Mouse (Mus musculus) cerebellum, adult 9-11 months (tissue): ENCODE results near the gene Nme8.

Experiments used
- DNase-seq: peaks from one replicate; pipeline ENCODE4 v3.0.0; 2022

Gene Nme8

GRCm38 (mm10) chr13:19640203-19640851 is 57.3 kb downstream of the Nme8 start:
- DNase-seq, result no peak

DNA sequence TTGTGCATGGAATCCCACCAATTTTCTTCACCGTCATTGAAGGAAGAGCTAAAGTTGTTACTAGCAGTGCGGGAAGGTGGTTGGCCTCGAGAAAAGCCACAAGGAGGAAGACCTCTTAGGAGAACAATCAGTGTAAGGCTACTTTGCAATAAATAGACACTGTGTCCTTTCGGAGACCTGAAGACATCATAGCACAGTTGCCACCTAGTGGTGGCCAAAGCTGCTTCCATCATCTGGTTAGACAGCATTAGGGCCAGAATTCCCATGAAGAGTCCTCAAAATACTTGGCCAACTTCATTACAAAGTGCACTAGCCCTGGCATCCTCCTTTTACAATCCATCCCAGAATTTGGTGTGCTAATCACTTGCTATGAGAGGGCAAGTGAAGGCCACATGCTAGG is 61.5 kb downstream of the Nme8 start:
- no peak for DNase-seq

- DNase-seq, result no peak
These were observed 66.6 kb downstream of the Nme8 start for GRCm38 (mm10) chr13:19630768-19631709.

GRCm38 (mm10) chr13:19626473-19626872 is 71.1 kb downstream of the Nme8 start:
- no peak for DNase-seq

DNA sequence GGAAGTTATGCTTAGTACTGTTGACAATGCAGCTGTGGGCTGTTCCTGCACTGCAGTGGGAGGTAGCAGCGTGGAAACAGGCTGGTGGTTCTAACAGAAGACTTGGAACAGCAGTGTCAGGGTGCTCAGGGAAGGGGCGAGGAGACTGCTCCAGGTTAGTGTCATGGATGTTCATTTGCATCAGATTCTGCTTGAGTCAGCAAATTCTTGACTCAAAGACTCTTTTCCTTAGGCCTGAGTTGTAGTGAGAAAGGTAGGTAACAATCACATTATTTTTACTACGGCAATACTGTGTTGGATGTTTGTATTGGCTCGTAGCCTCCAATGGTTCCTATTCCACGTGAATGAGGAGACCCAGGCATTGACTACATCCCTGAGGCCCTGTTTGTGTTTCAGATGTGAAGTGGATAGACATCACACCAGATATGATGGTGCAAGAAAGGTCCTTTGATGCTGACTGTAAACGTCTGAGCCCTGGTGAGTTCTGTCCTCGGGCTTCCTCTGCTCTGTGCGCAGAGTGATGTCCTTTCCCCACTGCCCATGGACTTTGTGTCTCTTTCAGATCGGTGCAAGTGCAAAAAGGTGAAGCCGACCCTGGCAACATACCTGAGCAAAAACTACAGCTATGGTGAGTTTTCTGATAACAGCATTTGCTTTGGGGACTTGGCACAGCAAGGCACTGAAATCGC is 72.8 kb downstream of the Nme8 start:
- DNase-seq, result no peak

- peak; percentile 28 for DNase-seq
These were observed 74.2 kb downstream of the Nme8 start for GRCm38 (mm10) chr13:19623228-19623905.

DNA sequence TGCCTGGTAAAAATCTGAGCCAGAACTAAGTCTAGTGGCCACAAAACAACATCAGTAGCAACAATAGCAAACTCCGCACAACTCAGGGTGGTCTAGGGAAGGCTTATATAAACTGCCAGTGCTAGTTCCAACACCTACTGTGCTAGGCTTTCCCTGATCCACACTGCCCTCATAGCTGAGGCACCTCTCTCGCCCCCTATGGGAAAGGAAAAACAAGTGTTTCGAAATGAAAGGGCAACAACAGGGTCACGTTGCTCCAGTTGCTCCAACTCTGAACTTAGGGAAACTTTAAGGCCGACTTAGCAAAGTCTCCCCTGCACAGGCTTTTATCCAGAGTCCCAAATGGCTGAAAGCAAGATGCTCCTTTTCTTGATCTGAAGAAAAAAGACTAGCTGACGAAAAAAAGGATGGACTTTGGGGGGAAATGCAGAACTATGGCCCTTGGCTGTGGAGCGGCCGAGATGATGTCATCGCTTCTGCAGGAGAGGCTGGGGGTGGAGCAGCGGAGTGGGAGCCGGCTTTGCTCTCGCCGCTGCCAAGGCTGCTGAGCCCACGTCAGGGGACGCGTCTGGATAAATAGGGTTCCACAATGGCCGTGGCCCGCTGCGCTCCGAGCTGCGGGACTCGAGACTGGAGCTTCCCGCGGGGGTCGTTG is 74.9 kb downstream of the Nme8 start, which contains the start of gene Sfrp4:
TSS of gene Sfrp4 (plus strand) at position 532 of the 655 bp plus-strand sequence.
- DNase-seq, result peak; percentile 57

DNA sequence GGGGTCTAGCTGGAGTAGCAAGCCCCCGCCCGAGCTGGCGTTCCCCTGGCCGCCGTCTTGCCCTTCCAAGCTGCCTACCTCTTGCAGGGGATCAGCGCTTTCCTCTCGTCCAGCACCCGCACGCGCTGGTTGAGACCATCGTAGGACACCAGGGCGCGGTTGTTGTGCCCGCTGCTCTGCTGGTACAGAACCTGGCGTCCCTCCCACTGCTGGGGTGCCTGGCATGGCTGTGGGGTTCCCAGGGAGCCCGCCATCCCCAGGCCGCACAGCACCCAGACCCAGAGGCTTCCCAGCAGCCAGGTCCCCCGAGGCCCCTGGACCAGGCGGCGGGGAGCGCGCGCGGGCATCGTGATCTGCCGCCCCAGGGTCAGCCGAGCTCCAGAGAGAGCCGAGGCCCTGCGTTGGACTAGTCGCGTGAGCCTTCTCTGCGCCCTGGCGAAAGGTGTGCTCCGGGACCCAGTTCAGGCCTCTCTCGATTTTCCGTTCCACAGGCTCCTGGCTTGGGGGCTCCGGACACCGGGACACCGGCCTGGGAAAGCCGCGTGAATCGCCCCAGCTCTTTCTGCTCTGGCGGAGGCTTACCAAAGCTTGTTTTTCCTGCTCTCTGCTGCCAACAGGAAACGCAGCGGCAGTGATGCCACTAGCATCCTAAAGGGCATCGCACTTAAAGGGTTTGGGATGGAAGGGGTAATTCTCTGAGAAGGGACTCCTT is 78.2 kb downstream of the Nme8 start, which contains the start of gene Epdr1:
TSS of gene Epdr1 (minus strand) at position 712 of the 712 bp plus-strand sequence.
- DNase-seq, result peak; percentile 86

GRCm38 (mm10) chr13:19618841-19619215 is 78.8 kb downstream of the Nme8 start:
- no peak for DNase-seq

- DNase-seq, result peak; percentile 49
These were observed 79.5 kb downstream of the Nme8 start for GRCm38 (mm10) chr13:19618081-19618480.

GRCm38 (mm10) chr13:19614311-19614710 is 83.3 kb downstream of the Nme8 start:
- DNase-seq, result no peak

DNA sequence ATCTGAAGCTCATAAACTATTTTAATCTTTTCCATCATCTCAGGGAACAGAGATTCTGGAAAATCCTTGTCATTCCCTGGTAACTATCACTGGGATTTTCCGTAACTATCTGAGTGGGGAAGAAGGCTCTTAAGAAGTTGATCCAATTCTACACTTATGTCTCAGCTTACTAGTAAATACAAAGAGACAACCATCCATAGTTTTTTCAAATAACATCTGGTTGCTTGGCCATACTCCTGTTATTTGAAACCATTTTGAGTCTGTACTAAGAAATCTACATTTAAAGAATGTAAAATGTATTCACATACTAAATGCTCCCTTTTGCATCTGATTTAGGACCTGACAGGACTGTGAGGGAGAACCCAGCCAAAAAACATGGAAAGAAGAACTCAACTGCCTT is 84.2 kb downstream of the Nme8 start:
- no peak for DNase-seq

DNA sequence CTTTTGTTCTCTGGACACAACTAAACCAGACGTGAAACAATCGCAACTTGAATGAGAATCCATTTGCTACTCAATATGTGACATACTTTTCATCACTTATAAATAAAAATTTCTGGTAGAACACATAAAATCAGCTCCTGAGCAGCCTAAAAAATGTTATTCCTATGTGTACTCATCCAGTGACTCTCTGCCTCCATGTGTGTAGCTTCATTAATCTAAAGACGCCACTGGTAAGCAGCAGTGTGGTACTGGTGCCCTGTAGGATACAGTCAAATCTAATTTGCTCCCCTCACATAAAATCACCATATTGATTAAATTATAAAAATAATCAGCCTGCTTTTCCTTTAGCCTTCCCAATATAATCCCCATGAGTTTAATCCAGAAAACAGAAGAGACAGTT is 84.6 kb downstream of the Nme8 start:
- no peak for DNase-seq

DNA sequence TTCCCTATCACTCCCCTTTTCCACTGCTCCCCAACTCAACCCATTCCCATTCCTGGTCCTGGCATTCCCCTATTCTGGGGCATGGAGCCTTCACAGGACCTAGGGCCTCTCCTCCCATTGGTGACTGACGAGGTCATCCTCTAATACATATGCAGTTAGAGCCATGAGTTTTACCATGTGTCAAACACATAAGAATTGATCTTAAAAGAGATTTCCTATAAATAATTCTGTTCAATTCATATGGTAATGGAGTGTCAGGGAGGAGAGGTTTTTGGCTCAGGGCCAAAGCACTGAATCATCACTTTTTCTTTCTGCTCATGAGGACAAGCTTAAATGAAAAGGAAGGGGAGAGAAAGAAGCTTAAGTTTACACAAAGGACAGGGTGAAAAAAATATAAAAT is 85.2 kb downstream of the Nme8 start:
- DNase-seq, result no peak

DNA sequence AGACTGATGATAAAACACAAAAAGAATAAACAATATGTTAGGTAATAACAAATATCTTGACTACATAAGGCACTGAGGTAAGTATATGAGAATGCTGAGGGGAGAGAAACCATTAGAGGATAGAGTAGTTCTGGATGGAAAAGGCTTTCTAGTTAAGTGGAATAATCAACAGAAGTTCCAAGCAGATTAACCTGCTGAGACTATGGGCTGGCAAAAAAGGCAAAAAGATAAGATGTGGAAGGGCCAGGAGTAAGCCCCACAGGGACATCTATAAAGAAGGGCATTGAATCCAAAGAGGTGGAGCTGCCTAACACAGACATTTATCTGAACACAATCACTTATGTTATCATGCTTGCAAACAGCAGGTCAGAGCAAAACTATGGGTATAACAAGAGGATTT is 89.5 kb downstream of the Nme8 start:
- DNase-seq, result no peak

DNA sequence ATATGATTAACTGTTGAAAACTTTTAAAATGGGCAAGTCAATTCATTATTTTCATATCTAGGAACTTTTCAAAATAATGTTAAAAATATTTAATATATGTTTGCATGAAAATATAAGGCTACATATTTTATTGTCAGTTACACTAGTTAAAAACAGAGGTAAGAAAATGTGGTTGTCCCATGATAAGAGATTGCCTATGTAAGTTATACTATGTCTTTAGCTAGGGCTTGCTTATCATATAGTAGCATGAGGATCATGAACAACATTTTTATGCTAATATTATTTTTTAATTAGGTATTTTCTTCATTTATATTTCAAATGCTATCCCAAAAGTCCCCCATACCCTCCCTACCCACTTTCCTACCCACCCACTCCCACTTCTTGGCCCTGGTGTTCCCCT is 92.7 kb downstream of the Nme8 start:
- no peak for DNase-seq

DNA sequence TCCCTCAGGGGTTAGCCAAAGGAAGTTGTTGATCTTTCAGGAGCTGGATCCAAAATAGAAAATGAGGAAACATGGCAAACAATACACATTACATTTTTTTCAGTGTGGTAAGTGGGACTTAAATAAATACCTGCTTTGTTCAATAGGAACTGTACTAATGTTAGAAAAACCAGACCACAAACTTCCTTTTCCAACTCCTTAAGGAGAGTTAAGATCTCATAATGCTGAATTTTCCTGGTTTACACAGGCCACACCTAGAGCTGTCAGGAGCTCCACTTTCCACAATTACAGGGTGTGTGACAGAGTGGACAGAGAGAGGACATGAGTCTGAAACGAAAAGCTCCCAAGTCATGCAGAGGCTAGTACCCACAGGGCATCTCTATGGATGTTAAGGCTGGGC is 93.9 kb downstream of the Nme8 start:
- no peak for DNase-seq

DNA sequence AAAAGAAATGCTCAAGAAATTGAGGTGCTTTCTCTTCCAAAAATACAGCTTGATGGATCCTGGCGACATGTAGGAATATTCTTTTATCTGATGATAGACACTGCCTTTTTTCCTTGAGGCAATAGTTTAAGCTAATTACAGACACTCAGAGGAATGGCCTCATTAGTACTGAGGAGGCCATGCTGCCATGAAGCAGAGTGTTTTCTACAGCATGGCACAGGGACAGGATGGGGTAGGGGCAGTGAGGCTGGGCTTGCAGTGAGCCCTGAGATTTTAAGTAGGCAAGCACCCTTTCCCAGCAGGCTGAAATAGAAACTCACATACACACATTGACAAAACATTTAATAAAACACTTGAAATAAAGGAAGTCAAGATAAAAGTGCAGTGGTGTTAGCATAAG is 95.1 kb downstream of the Nme8 start:
- no peak for DNase-seq

GRCm38 (mm10) chr13:19599242-19599641 is 98.4 kb downstream of the Nme8 start:
- no peak for DNase-seq

DNA sequence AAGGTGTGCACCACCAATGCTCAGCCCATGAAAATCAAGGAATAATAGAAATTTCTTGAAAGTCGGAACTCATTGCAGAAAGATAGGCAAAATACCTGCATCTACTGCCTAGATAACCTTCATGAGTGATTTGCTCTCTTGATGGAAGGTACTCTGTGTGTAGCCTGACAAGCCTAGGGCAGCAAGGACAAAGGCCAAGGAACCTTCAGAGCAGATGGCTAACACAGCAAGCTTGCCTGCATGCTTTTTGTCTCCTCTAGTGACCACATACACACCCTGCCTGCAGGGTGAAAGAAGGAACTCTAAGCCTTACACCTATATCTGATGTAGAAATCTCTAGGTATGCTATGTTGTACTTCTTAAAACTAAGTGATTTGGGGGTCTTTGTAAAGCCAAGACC is 102.5 kb downstream of the Nme8 start:
- peak; percentile 36 for DNase-seq
